Mouse (Mus musculus): ENCODE measurements around the gene Ggt1.

DNA sequence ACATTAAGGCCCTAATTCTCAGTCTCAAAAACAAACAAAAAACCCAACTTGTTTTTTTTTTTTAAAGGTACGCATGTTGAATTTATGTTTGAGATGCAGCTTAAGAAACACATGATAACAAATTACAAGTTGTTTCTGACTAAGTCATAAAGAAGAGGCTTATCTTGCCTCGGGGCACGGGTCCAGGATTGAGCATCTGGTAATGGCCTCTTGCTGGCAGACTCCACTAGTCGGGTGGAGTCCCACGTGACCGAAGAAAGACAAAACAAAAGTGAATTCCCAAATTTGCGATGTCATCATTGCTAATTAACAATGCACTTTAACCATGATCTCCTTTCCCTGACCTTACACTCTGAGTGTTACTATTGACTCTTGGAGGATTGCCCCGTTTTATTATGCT lies 34.6 kb downstream of the Ggt1 start:
- TF ChIP-seq CTCF (IDR thresholded peaks at IDR 0.05; ENCODE audit: extremely low read depth, insufficient read depth, low read length) (no peak), POLR2A (IDR thresholded peaks at IDR 0.05; ENCODE audit: extremely low read depth, insufficient read depth, low read length) (no peak)
